Mouse (Mus musculus) bone marrow, adult 2 months (tissue): Measurements from ENCODE around the gene Arhgdia.

Experiments
- CTCF ChIP-seq: fragments of 200-500 bp; IDR thresholded peaks from 2 replicates; pipeline ENCODE4 v1.5.1; 2011; ENCODE audit warnings: low read length, control low read depth; ENCODE audit not compliant: control insufficient read depth, insufficient read depth
- POLR2A ChIP-seq: fragments of 200-500 bp; IDR thresholded peaks from 2 replicates; pipeline ENCODE4 v1.6.1; 2011; ENCODE audit warnings: low read depth, mild to moderate bottlenecking, control low read depth, low read length, borderline replicate concordance; ENCODE audit not compliant: control insufficient read depth

DNA sequence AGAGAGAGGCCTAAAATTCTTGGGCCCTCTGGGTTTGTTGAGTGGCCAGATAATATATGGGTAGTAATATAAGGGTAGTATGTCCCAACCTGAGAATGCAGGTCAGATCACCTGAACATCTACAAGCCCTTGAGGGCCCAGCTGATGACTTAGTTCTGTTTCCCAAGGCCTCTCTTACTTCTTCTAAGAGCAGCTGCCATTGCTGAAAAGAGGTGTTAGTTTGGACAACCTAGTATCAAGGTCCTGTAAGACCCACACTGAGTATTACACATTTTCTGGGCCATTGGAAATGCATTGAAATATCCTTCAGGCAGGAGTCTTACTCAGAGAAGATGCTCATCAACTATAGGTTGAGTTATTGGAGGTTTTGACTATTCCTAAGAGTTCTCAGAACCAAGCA lies 5.5 kb downstream of the Arhgdia start:
- no peak for TF ChIP-seq CTCF
- no peak for TF ChIP-seq POLR2A
